Mouse (Mus musculus) adrenal gland, postnatal 10 days (tissue): Measurements from ENCODE around the gene Gm45717. TPM values are rescaled to one million over a fixed set of nuclear protein-coding genes. Genes with fewer than 3 reads are reported as not detected.
"Not testable (repeated sequence)": the region's sequence is repeated elsewhere in the genome, so short reads cannot be mapped to it uniquely, and the experiment has no call there.

Source experiments
- DNase-seq: peaks from one replicate; pipeline ENCODE4 v3.0.0; 2021; ENCODE audit warnings: mixed read lengths
- long read RNA-seq, 2 experiments: library from polyadenylated mRNA; stranded (forward); transcript quantifications; one replicate each; pipeline ENCODE4 v2.0.0; 2021
- total RNA-seq, 2 experiments: library from RNA; stranded (reverse); gene quantifications; 2 replicates each; pipeline ENCODE4 v1.2.3; 2021

Gm45717 gene
- total RNA-seq = not detected
- long read RNA-seq, experiment 1, partial matches to known transcripts = 0 of 2 reads
- long read RNA-seq, experiment 1, other reads (novel, unspliced or antisense) = 2 of 2 reads
- long read RNA-seq, experiment 2, partial matches to known transcripts = 0 of 1 reads
- long read RNA-seq, experiment 2, other reads (novel, unspliced or antisense) = 1 of 1 reads

GRCm38 (mm10) chr7:140955758-140956555 is at the start of gene Gm45717, which contains the start of gene Ifitm2:
Gene Gm45717, minus strand, starts transcription at chr7:140955937.
Gene Ifitm2, minus strand, starts transcription at chr7:140955987.
- DNase-seq = peak; percentile 87

GRCm38 (mm10) chr7:141003248-141004010 is 47.7 kb upstream of the Gm45717 start:
- no peak for DNase-seq

- DNase-seq = no peak
These were observed 45.4 kb upstream of the Gm45717 start for GRCm38 (mm10) chr7:141000881-141001708.

- DNase-seq = no peak
These were observed 43.3 kb upstream of the Gm45717 start for GRCm38 (mm10) chr7:140998853-140999700.

GRCm38 (mm10) chr7:140997817-140998216 is 42.1 kb upstream of the Gm45717 start:
- no peak for DNase-seq

GRCm38 (mm10) chr7:140991117-140991689 is 35.5 kb upstream of the Gm45717 start:
- DNase-seq = no peak

GRCm38 (mm10) chr7:140990622-140991021 is 34.9 kb upstream of the Gm45717 start:
- DNase-seq = no peak

GRCm38 (mm10) chr7:140990185-140990584 is 34.4 kb upstream of the Gm45717 start:
- DNase-seq = no peak

DNA sequence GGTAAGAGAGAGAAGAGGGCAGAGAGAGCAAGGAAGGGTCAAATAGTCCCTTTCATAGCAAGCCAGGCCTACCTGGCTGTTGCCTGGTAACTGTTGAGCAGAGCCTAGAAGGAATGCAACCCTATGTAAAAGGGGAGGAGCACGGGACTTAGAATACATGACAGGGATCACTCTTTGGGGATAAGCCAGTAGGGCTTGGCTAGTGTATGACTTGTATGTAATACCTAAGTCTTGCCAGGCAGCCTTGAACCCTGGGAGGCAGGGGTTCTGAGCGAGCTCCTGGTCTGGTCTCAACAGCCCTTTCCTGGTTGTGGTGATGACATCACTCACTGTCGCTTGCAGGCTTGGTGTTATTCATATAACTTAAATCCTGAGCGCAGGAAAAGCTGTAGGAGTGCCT is 33.3 kb upstream of the Gm45717 start:
- no peak for DNase-seq

DNA sequence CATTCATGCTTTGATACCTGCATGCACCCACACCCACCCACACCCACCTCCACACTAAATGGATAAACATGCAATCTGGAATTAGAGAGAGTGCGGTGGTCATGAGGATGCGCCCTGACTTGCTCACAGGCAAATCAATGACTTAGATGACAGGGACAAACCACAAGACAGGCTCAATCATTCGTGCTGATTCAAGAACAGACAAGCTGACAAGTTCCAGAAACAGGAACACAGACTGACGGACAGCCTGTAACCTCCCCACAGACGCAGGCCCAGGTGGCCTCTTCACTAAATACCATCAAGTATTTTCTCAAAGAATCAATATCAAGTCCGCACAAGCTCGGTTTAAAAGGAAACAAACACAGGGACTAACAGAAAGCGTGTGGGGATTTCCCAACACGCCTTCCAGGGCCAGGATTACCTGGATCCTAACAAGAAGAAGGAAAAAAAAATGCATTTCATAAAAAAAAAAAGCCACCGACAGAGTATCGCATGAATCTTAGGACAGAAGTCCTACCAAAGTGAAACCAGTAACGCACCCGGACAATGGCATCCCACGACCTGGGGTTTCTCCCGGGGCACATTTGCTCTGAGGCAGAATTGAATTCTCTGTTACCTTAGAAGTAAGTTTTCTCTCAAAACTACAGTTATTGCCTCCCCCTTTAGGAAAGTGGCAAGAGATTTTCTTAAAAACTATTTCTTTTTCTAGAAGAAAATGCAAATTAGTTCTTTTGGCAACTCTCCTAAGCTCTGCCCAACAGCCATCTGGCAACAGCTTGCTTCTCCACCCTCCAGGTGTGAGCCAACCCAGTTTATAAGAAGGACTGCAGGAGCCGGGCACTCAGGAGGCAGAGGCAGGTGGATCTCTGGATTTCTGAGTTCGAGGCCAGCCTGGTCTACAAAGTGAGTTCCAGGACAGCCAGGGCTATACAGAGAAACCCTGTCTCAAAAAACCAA is 31.7 kb upstream of the Gm45717 start:
- DNase-seq = no peak

DNA sequence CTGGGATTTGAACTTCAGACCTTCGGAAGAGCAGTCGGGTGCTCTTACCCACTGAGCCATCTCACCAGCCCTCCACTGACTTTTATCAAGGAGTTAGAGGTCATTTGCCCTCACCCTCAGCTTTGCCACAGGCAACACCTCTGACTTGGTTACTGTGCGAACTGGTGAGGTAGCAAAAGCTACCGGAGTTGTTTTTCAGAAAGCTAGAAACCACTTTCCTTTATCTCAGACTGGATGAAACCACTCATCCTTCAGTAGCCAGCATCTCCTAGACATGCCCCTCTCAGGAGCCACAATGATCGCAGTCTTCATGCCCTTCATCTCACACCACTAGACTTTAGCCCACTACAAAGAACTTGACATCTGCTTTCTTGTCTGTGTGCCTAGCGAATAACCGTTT is 27.2 kb upstream of the Gm45717 start:
- DNase-seq = no peak

DNA sequence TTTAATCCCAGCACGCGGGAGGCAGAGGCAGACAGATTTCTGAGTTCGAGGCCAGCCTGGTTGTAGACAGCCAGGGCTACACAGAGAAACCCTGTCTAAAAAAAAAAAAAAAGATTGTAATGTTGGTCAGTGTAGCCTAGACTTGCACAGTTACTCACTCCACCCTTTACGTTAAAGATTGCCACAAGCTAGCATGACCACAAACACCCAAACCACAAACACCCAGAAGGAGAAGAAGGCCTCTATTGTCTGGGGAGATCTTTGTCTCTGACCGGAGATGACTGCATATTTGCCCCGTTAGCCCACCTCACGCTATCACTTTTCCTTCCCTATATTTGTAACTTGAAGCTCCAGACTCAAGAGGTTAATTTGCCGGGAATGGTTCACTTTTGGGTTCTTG is 26.0 kb upstream of the Gm45717 start:
- no peak for DNase-seq

GRCm38 (mm10) chr7:140976720-140977119 is 21.0 kb upstream of the Gm45717 start:
- not testable (repeated sequence) for DNase-seq

DNA sequence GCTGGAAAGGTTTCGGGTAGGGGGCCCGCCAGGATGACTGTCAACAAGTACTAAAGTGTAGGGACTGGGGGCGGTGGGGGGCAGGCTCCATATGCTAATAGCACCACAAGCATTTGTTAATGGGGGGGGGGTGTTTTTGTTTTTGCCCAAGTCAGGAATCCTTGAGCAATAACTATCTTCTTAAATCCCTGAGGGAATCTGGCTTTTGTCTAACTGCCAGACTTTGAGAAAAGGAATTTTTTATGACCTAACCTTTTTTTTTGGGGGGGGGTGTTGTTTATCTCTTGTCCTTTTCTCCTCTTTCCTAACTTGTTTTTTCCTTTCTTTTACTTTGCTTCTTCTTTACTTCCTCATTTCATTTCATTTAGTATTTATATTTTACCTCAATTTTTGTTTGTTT is 19.7 kb upstream of the Gm45717 start:
- no peak for DNase-seq

DNA sequence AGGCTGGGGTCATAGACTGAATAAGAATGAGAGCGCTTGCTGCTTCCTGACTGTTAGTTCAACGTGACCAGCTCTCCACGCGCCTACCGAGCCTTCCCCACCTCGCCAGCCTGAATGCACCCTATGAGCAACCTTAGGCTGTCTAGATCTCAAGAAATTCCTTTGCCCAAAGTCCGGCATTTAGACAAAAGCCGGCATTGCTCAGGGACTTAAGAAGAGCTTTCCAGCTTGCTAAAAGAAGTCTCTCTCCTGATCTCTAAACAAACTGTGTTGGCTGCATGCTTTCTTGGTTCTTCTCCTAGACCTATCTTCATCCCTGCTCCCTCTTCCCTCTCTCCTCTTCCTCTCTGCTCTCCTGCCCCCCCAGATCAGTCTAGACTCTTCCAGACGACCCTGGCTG is 19.2 kb upstream of the Gm45717 start:
- DNase-seq = no peak

DNA sequence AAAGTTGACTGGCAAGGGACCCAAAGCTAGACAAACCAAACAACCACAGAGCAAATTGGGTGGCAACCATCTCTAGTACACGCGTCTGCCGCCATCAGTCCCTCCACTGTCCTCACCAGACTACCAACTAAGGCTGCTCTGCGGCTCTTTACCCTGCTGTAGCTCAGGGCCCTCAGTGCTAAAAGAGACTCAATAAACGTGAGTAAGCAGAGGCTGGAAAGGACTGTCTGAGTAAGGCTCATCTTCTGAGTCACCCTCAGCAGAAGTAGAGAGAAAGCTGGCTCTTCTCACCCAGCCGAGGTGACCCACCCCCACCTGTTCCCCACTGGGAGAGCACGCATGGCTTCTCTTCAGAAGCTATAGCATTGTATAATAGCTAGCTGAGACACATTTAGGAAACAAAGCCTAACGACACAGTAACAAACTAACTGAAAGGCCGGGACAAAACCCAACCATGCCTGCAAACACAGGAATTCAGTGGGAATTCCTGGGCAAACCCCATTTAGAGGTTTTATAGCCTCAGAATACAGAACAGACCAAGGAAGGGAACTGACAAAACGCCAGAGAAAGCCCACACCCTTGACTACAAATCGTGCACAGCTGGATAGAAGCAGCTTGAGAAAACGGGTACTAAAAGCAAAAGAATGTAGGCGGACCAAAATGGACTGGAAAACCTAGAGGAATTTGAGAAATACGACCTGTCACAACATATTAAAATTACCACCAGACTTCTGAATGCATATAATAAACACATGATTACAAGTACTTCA is 17.8 kb upstream of the Gm45717 start:
- DNase-seq = no peak

- no peak for DNase-seq
These were observed 15.9 kb upstream of the Gm45717 start for GRCm38 (mm10) chr7:140971479-140972171.

GRCm38 (mm10) chr7:140970931-140971330 is 15.2 kb upstream of the Gm45717 start:
- DNase-seq = no peak
